8 mouse cellular contexts compared by ENCODE assay signal in genomic region chr1:82586713-82587399, GRCm38 (mm10). TPM values are rescaled to one million over a fixed set of nuclear protein-coding genes. Genes with fewer than 3 reads are reported as not detected.
DNase-seq lines count a peak whose midpoint lies in the region; ATAC-seq lines count a peak whose summit lies in the region.

TSS of gene Col4a4 (minus strand) at chr1:82586849.
TSS of gene Col4a3 (plus strand) at chr1:82586921.

- peaks cover 22% of the 10 kb centered on the region for H3K27me3 ChIP-seq in hindbrain, embryonic 14.5 days (ENCODE audit: control insufficient read depth, insufficient read depth, low read length)
- peaks cover 18% of the 10 kb centered on the region for H3K27me3 ChIP-seq in liver, embryonic 11.5 days (replicated peaks; ENCODE audit: control insufficient read depth, insufficient read depth, low read length)
- peaks cover 13% of the 10 kb centered on the region for H3K27me3 ChIP-seq in neural tube, embryonic 11.5 days (ENCODE audit: control insufficient read depth, insufficient read depth, low read length)

- H3K4me3 ChIP-seq in hindbrain, embryonic 14.5 days (replicated peaks; ENCODE audit: low read length): peak within 1 kb of the TSS; percentile 28
- H3K4me3 ChIP-seq in liver, embryonic 11.5 days (ENCODE audit: low read depth, low read length): peak within 1 kb of the TSS; percentile 29
- H3K4me3 ChIP-seq in neural tube, embryonic 11.5 days (ENCODE audit: low read depth, low read length): peak within 1 kb of the TSS; percentile 20

- peak; percentile 23 to 31 for DNase-seq in adrenal gland, adult 18-20 months (ENCODE audit: low spot score in 2 of 2)
- DNase-seq in cerebellum, adult 9-10 months: peak; percentile 39
- peak; percentile 60 for DNase-seq in gastrocnemius, postnatal 10 days
- no peak for DNase-seq in hindbrain, embryonic 14.5 days (ENCODE audit: low spot score)
- DNase-seq in liver, embryonic 11.5 days (ENCODE audit: low spot score): peak; percentile 39
- no peak for DNase-seq in neural tube, embryonic 11.5 days (ENCODE audit: low spot score)
- DNase-seq in layer of hippocampus, adult 18-20 months (ENCODE audit: low spot score in 2 of 2): no peak
- DNase-seq in spleen, postnatal 36 days (ENCODE audit: low spot score in 2 of 2): no peak

- 4% methylated on average over 34 of the region's 34 CpGs for WGBS in hindbrain, embryonic 14.5 days
- WGBS in liver, embryonic 11.5 days: 9% methylated on average over 34 of the region's 34 CpGs
- 3% methylated on average over 34 of the region's 34 CpGs for WGBS in neural tube, embryonic 11.5 days

- no peaks in the 10 kb centered on the region for H3K9me3 ChIP-seq in hindbrain, embryonic 14.5 days (ENCODE audit: control insufficient read depth, low read length)
- H3K9me3 ChIP-seq in liver, embryonic 11.5 days (ENCODE audit: control insufficient read depth, low read length): no peaks in the 10 kb centered on the region
- H3K9me3 ChIP-seq in neural tube, embryonic 11.5 days (ENCODE audit: control insufficient read depth, low read length): no peaks in the 10 kb centered on the region

- H3K4me2 ChIP-seq in hindbrain, embryonic 14.5 days (replicated peaks): peak within 1 kb of the TSS; percentile 60
- peak within 1 kb of the TSS; percentile 61 for H3K4me2 ChIP-seq in liver, embryonic 11.5 days
- peak within 1 kb of the TSS; percentile 55 for H3K4me2 ChIP-seq in neural tube, embryonic 11.5 days (ENCODE audit: low read depth)

- H3K36me3 ChIP-seq in hindbrain, embryonic 14.5 days (replicated peaks; ENCODE audit: control insufficient read depth, insufficient read depth): no peaks in the 10 kb centered on the region
- no peaks in the 10 kb centered on the region for H3K36me3 ChIP-seq in liver, embryonic 11.5 days (ENCODE audit: control insufficient read depth, insufficient read depth, low read length)
- H3K36me3 ChIP-seq in neural tube, embryonic 11.5 days (ENCODE audit: control insufficient read depth, insufficient read depth, low read length): no peaks in the 10 kb centered on the region

- H3K4me1 ChIP-seq in hindbrain, embryonic 14.5 days (replicated peaks; ENCODE audit: control insufficient read depth, insufficient read depth, low read length): peaks cover 8% of the 10 kb centered on the region; the same call in 1 of the 2 replicates
- no peaks in the 10 kb centered on the region for H3K4me1 ChIP-seq in liver, embryonic 11.5 days (replicated peaks; ENCODE audit: control insufficient read depth, insufficient read depth, low read length)
- no peaks in the 10 kb centered on the region; the same call in 1 of the 2 replicates for H3K4me1 ChIP-seq in neural tube, embryonic 11.5 days (ENCODE audit: control insufficient read depth, insufficient read depth, low read length)

- peak within 1 kb of the TSS; percentile 36; the same call in 1 of the 2 replicates for H3K9ac ChIP-seq in hindbrain, embryonic 14.5 days
- H3K9ac ChIP-seq in liver, embryonic 11.5 days (ENCODE audit: low read depth, low read length): no peak within 1 kb of the TSS
- no peak within 1 kb of the TSS for H3K9ac ChIP-seq in neural tube, embryonic 11.5 days (ENCODE audit: low read length)

- no peak within 1 kb of the TSS for H3K27ac ChIP-seq in hindbrain, embryonic 14.5 days
- no peak within 1 kb of the TSS for H3K27ac ChIP-seq in liver, embryonic 11.5 days (ENCODE audit: low read depth, low read length)
- no peak within 1 kb of the TSS for H3K27ac ChIP-seq in neural tube, embryonic 11.5 days (ENCODE audit: low read depth, low read length)

- peak; percentile 51 for ATAC-seq in hindbrain, embryonic 14.5 days (ENCODE audit: low FRiP score)
- ATAC-seq in liver, embryonic 11.5 days (replicated peaks; ENCODE audit: low FRiP score): no peak
- 0 out of 2 replicates have a peak, but pooled peaks have one; percentile 41 for ATAC-seq in neural tube, embryonic 11.5 days (ENCODE audit: insufficient read depth, low FRiP score, low TSS enrichment)

RNA-seq across cellular contexts. Expression of gene Col4a4, which starts in this region (rescaled TPM):
- 1 to 10 TPM; 4.2 to 5.0 TPM for total RNA-seq in adrenal gland, adult 18-20 months (2021)
- total RNA-seq in gastrocnemius, postnatal 10 days (2021): 1 to 10 TPM; 2.0 to 2.1 TPM
- polyA plus RNA-seq in hindbrain, embryonic 14.5 days (2014; fragmentation: Nextera tagmentation; extraction: Ambion mirVana): 0.25 TPM in 2 replicates
- 0.05 and 0.15 TPM in 2 replicates for polyA plus RNA-seq in liver, embryonic 11.5 days (2014; fragmentation: Nextera tagmentation; extraction: Ambion mirVana)
- polyA plus RNA-seq in neural tube, embryonic 11.5 days (2014; fragmentation: Nextera tagmentation; extraction: Ambion mirVana): 0.16 and 0.18 TPM in 2 replicates
- 1 to 10 TPM in 1 of 2 experiments, under 1 TPM in 1; 0.52 to 1.0 TPM for total RNA-seq in layer of hippocampus, adult 18-20 months (2021)

RNA-seq across cellular contexts. Expression of gene Col4a3, which starts in this region (rescaled TPM):
- 1 to 10 TPM; 1.5 to 2.3 TPM for total RNA-seq in adrenal gland, adult 18-20 months (2021)
- 1 to 10 TPM in 1 of 2 experiments, under 1 TPM in 1; 0.88 to 1.9 TPM for total RNA-seq in gastrocnemius, postnatal 10 days (2021)
- 0.33 and 0.48 TPM in 2 replicates for polyA plus RNA-seq in hindbrain, embryonic 14.5 days (2014; fragmentation: Nextera tagmentation; extraction: Ambion mirVana)
- polyA plus RNA-seq in liver, embryonic 11.5 days (2014; fragmentation: Nextera tagmentation; extraction: Ambion mirVana): 0.14 and 0.22 TPM in 2 replicates
- polyA plus RNA-seq in neural tube, embryonic 11.5 days (2014; fragmentation: Nextera tagmentation; extraction: Ambion mirVana): 0.11 and 0.18 TPM in 2 replicates
- total RNA-seq in layer of hippocampus, adult 18-20 months (2021): under 1 TPM; 0.22 to 0.30 TPM

Comparison
In these comparisons a context has a peak if more than half of its experiments do, and no peak if none do; other contexts are left out.
1. Peak in ATAC-seq, H3K4me3 ChIP-seq, H3K9ac ChIP-seq and H3K4me2 ChIP-seq in hindbrain, embryonic 14.5 days; RNA of the genes that start here not detected or under 1 TPM.
2. Peak in DNase-seq, H3K4me3 ChIP-seq and H3K4me2 ChIP-seq in liver, embryonic 11.5 days; RNA of the genes that start here not detected or under 1 TPM.
3. Peak in ATAC-seq, H3K4me3 ChIP-seq and H3K4me2 ChIP-seq in neural tube, embryonic 11.5 days; RNA of the genes that start here not detected or under 1 TPM.
4. DNase-seq: peak in adrenal gland, adult 18-20 months (2 of 2), cerebellum, adult 9-10 months (single experiment) and gastrocnemius, postnatal 10 days (single experiment); none in hindbrain, embryonic 14.5 days (single experiment), neural tube, embryonic 11.5 days (single experiment), layer of hippocampus, adult 18-20 months (0 of 2) and spleen, postnatal 36 days (0 of 2).
5. Peak in every context shown above with its lines, with median percentiles within 50 percentile points of each other: H3K4me2 ChIP-seq and H3K4me3 ChIP-seq.